10 mouse cellular contexts compared by ENCODE assay signal in genomic region chr10:128636561-128636960, GRCm38 (mm10). TPM values are rescaled to one million over a fixed set of nuclear protein-coding genes. Genes with fewer than 3 reads are reported as not detected.
DNase-seq lines count a peak whose midpoint lies in the region; ATAC-seq and TF ChIP-seq lines count a peak whose summit lies in the region.
"Had no signal": no experiment of that assay in that cellular context is flagged by ENCODE, and none has a peak within 500 bp of the region (broad histone marks: within the 10 kb centered on the region; RNA-seq: fewer than 3 reads in every experiment).

No protein-coding gene starts in this region.

- H3K27ac ChIP-seq in liver, embryonic 11.5 days (ENCODE audit: low read depth, low read length): no peak overlapping the region
- 0 out of 2 replicates have a peak overlapping the region, but pooled peaks have one; percentile 1 for H3K27ac ChIP-seq in embryonic facial prominence, embryonic 10.5 days (replicated peaks)
- H3K27ac ChIP-seq in liver, embryonic 13.5 days: no peak overlapping the region
- H3K27ac ChIP-seq in cerebellum, adult 2 months (ENCODE audit: insufficient read depth, low read length): no peak overlapping the region
- H3K27ac ChIP-seq: lung, embryonic 15.5 days had no signal

- no peak for TF ChIP-seq POLR2A in cerebellum, adult 2 months (IDR thresholded peaks at IDR 0.05; ENCODE audit: borderline replicate concordance, insufficient read depth, low read length)

- no peak for DNase-seq in liver, embryonic 11.5 days (ENCODE audit: low spot score)
- DNase-seq in liver: no peak
- DNase-seq in embryonic facial prominence, embryonic 10.5 days (ENCODE audit: low spot score): no peak
- no peak for DNase-seq in liver, embryonic 13.5 days
- peak; percentile 46 to 53 for DNase-seq in thymus, postnatal 10 days (ENCODE audit: low spot score in 2 of 2)
- no peak for DNase-seq in layer of hippocampus, postnatal 36 days
- DNase-seq in cerebellum, adult 2 months: no peak
- DNase-seq: heart, postnatal 36 days had no signal

- H3K4me2 ChIP-seq in liver, embryonic 11.5 days: peak overlapping the region; percentile 45
- H3K4me2 ChIP-seq in liver, embryonic 13.5 days: peak overlapping the region; percentile 19
- H3K4me2 ChIP-seq: lung, embryonic 15.5 days had no signal

- ATAC-seq in liver, embryonic 11.5 days (replicated peaks; ENCODE audit: low FRiP score): no peak
- ATAC-seq in liver, embryonic 13.5 days (ENCODE audit: low read depth): no peak

- no peak overlapping the region for H3K4me3 ChIP-seq in liver, embryonic 11.5 days (ENCODE audit: low read depth, low read length)
- H3K4me3 ChIP-seq in embryonic facial prominence, embryonic 10.5 days: no peak overlapping the region
- no peak overlapping the region for H3K4me3 ChIP-seq in liver, embryonic 13.5 days (replicated peaks)
- H3K4me3 ChIP-seq in cerebellum, adult 2 months (replicated peaks; ENCODE audit: insufficient read depth, low read depth, low read length): no peak overlapping the region
- H3K4me3 ChIP-seq: erythroblast, embryonic 14.5 days; lung, embryonic 15.5 days had no signal

- H3K9ac ChIP-seq in liver, embryonic 11.5 days (ENCODE audit: low read depth, low read length): no peak overlapping the region
- H3K9ac ChIP-seq in liver, embryonic 13.5 days: 0 out of 2 replicates have a peak overlapping the region, but pooled peaks have one; percentile 26
- H3K9ac ChIP-seq: lung, embryonic 15.5 days had no signal

- WGBS in liver, embryonic 11.5 days: 40% methylated on average over 6 of the region's 6 CpGs
- 45% methylated on average over 6 of the region's 6 CpGs for WGBS in embryonic facial prominence, embryonic 10.5 days
- WGBS in liver, embryonic 13.5 days (ENCODE audit: insufficient replicate concordance): 29% methylated on average over 6 of the region's 6 CpGs
- WGBS in cerebellum, adult 2 months: 46% methylated on average over 6 of the region's 6 CpGs

- peaks cover 3% of the 10 kb centered on the region for H3K27me3 ChIP-seq in liver, embryonic 11.5 days (replicated peaks; ENCODE audit: control insufficient read depth, insufficient read depth, low read length)
- peaks cover 5% of the 10 kb centered on the region; the same call in 1 of the 2 replicates for H3K27me3 ChIP-seq in embryonic facial prominence, embryonic 10.5 days (replicated peaks; ENCODE audit: low read depth, poor library complexity, severe bottlenecking)
- H3K27me3 ChIP-seq in liver, embryonic 13.5 days: peaks cover 65% of the 10 kb centered on the region
- H3K27me3 ChIP-seq in cerebellum, adult 2 months (ENCODE audit: control insufficient read depth, insufficient read depth, low read length): no peaks in the 10 kb centered on the region
- H3K27me3 ChIP-seq: lung, embryonic 15.5 days had no signal

- H3K36me3 ChIP-seq in liver, embryonic 11.5 days (ENCODE audit: control insufficient read depth, insufficient read depth, low read length): no peaks in the 10 kb centered on the region
- H3K36me3 ChIP-seq in embryonic facial prominence, embryonic 10.5 days (replicated peaks): peaks cover 70% of the 10 kb centered on the region
- no peaks in the 10 kb centered on the region for H3K36me3 ChIP-seq in liver, embryonic 13.5 days
- H3K36me3 ChIP-seq: lung, embryonic 15.5 days had no signal

- no peak for TF ChIP-seq CTCF in cerebellum, adult 2 months (IDR thresholded peaks at IDR 0.05; ENCODE audit: borderline replicate concordance, insufficient read depth, low read depth, low read length)

- peaks cover 10% of the 10 kb centered on the region; the same call in 1 of the 2 replicates for H3K4me1 ChIP-seq in liver, embryonic 11.5 days (replicated peaks; ENCODE audit: control insufficient read depth, insufficient read depth, low read length)
- H3K4me1 ChIP-seq in embryonic facial prominence, embryonic 10.5 days: peaks cover 13% of the 10 kb centered on the region
- peaks cover 41% of the 10 kb centered on the region for H3K4me1 ChIP-seq in liver, embryonic 13.5 days (replicated peaks)
- H3K4me1 ChIP-seq in cerebellum, adult 2 months (ENCODE audit: control insufficient read depth, insufficient read depth, low read length): no peaks in the 10 kb centered on the region
- H3K4me1 ChIP-seq: lung, embryonic 15.5 days had no signal

- H3K9me3 ChIP-seq in liver, embryonic 11.5 days (ENCODE audit: control insufficient read depth, low read length): no peaks in the 10 kb centered on the region
- H3K9me3 ChIP-seq in embryonic facial prominence, embryonic 10.5 days: no peaks in the 10 kb centered on the region
- H3K9me3 ChIP-seq in liver, embryonic 13.5 days (replicated peaks): no peaks in the 10 kb centered on the region
- H3K9me3 ChIP-seq: lung, embryonic 15.5 days had no signal

RNA-seq across cellular contexts. Expression of gene Ikzf4, which starts 9.2 kb away (rescaled TPM):
- 0.96 and 1.3 TPM in 2 replicates for polyA plus RNA-seq in liver, embryonic 11.5 days (2014; fragmentation: Nextera tagmentation; extraction: Ambion mirVana)
- 2.9 and 3.5 TPM in 2 replicates for polyA plus RNA-seq in embryonic facial prominence, embryonic 10.5 days (2016; fragmentation: Nextera tagmentation; extraction: Ambion mirVana)
- 0.12 and 0.21 TPM in 2 replicates for polyA plus RNA-seq in liver, embryonic 13.5 days (2015; fragmentation: Nextera tagmentation; extraction: Ambion mirVana)
- total RNA-seq in layer of hippocampus, postnatal 36 days (2021): 10 to 100 TPM; 14.8 to 15.5 TPM
- 8.5 and 9.6 TPM in 2 replicates for polyA plus RNA-seq in cerebellum, adult 2 months (2012; rRNA removed)

RNA-seq across cellular contexts. Expression of gene Rps26, which starts 10.0 kb away (rescaled TPM):
- polyA plus RNA-seq in liver, embryonic 11.5 days (2014; fragmentation: Nextera tagmentation; extraction: Ambion mirVana): 848 and 955 TPM in 2 replicates
- 566 and 582 TPM in 2 replicates for polyA plus RNA-seq in embryonic facial prominence, embryonic 10.5 days (2016; fragmentation: Nextera tagmentation; extraction: Ambion mirVana)
- polyA plus RNA-seq in liver, embryonic 13.5 days (2015; fragmentation: Nextera tagmentation; extraction: Ambion mirVana): 486 and 551 TPM in 2 replicates
- 100 to 1,000 TPM; 288 to 319 TPM for total RNA-seq in layer of hippocampus, postnatal 36 days (2021)
- polyA plus RNA-seq in cerebellum, adult 2 months (2012; rRNA removed): 303 and 334 TPM in 2 replicates

RNA-seq across cellular contexts. Expression of gene Suox, which starts 37.3 kb away (rescaled TPM):
- polyA plus RNA-seq in liver, embryonic 11.5 days (2014; fragmentation: Nextera tagmentation; extraction: Ambion mirVana): 12.4 and 12.5 TPM in 2 replicates
- polyA plus RNA-seq in embryonic facial prominence, embryonic 10.5 days (2016; fragmentation: Nextera tagmentation; extraction: Ambion mirVana): 12.9 and 13.5 TPM in 2 replicates
- polyA plus RNA-seq in liver, embryonic 13.5 days (2015; fragmentation: Nextera tagmentation; extraction: Ambion mirVana): 10.7 and 13.9 TPM in 2 replicates
- 10 to 100 TPM; 11.4 to 14.2 TPM for total RNA-seq in layer of hippocampus, postnatal 36 days (2021)
- 15.6 and 17.9 TPM in 2 replicates for polyA plus RNA-seq in cerebellum, adult 2 months (2012; rRNA removed)

RNA-seq across cellular contexts. Expression of gene Erbb3, which starts 47.1 kb away (rescaled TPM):
- 3.0 and 3.7 TPM in 2 replicates for polyA plus RNA-seq in liver, embryonic 11.5 days (2014; fragmentation: Nextera tagmentation; extraction: Ambion mirVana)
- 11.9 and 12.2 TPM in 2 replicates for polyA plus RNA-seq in embryonic facial prominence, embryonic 10.5 days (2016; fragmentation: Nextera tagmentation; extraction: Ambion mirVana)
- polyA plus RNA-seq in liver, embryonic 13.5 days (2015; fragmentation: Nextera tagmentation; extraction: Ambion mirVana): 1.2 and 1.9 TPM in 2 replicates
- 1 to 10 TPM; 7.8 to 8.0 TPM for total RNA-seq in layer of hippocampus, postnatal 36 days (2021)
- 9.4 and 11.1 TPM in 2 replicates for polyA plus RNA-seq in cerebellum, adult 2 months (2012; rRNA removed)

RNA-seq across cellular contexts. Expression of gene Rab5b, which starts 59.5 kb away (rescaled TPM):
- 46.9 and 47.1 TPM in 2 replicates for polyA plus RNA-seq in liver, embryonic 11.5 days (2014; fragmentation: Nextera tagmentation; extraction: Ambion mirVana)
- polyA plus RNA-seq in embryonic facial prominence, embryonic 10.5 days (2016; fragmentation: Nextera tagmentation; extraction: Ambion mirVana): 64.4 and 70.4 TPM in 2 replicates
- polyA plus RNA-seq in liver, embryonic 13.5 days (2015; fragmentation: Nextera tagmentation; extraction: Ambion mirVana): 24.5 and 31.4 TPM in 2 replicates
- 100 to 1,000 TPM; 131 to 134 TPM for total RNA-seq in layer of hippocampus, postnatal 36 days (2021)
- polyA plus RNA-seq in cerebellum, adult 2 months (2012; rRNA removed): 132 and 133 TPM in 2 replicates

Comparison
In these comparisons a context has a peak if more than half of its experiments do, and no peak if none do; other contexts are left out.
1. DNase-seq: peak in thymus, postnatal 10 days (2 of 2); none in liver, embryonic 11.5 days (single experiment), liver (single experiment), embryonic facial prominence, embryonic 10.5 days (single experiment), liver, embryonic 13.5 days (single experiment), layer of hippocampus, postnatal 36 days (0 of 2) and cerebellum, adult 2 months (0 of 2).